Mouse (Mus musculus) lung, postnatal 0 days (tissue): Measurements from ENCODE around the gene Slfn9.

Experiments used
- CTCF ChIP-seq: IDR thresholded peaks from 2 replicates; pipeline ENCODE4 v1.5.1; 2016; ENCODE audit warnings: antibody characterized with exemption, mild to moderate bottlenecking
- EP300 ChIP-seq: IDR thresholded peaks from 2 replicates; pipeline ENCODE4 v1.6.1; 2016; ENCODE audit warnings: antibody characterized with exemption, mild to moderate bottlenecking, control low read depth

DNA sequence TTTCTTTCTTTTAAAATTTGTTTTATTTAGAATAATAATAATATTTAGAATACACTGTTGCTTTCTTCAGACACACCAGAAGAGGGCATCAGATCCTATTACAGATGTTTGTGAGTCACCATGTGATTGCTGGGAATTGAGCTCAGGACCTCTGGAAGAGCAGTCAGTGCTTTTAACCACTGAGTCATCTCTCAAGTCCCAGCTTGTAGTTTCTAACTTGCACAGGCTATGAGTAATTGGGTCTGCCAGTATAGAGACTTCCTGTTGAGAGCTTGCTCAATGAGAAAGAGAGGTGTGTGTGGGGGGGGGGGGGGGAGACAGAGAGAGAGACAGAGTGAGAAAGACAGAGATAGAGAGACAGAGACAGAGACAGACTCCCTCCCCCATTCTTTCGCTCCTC, 47.5 kb upstream of the Slfn9 start:
- TF ChIP-seq CTCF, result no peak
- no peak for TF ChIP-seq EP300
